Mouse (Mus musculus) forebrain, embryonic 10.5 days (tissue): ENCODE measurements at regions not wholly inside any gene's neighbourhood (a gene's known extent, or its start where the extent isn't known, plus 50 kb on each side); places are given as distances from the start of the nearest gene placed in this dataset.

Source experiments
- DNase-seq: peaks from one replicate; pipeline ENCODE4 v3.0.0-alpha.2; 2017; ENCODE audit warnings: low spot score; ENCODE audit errors: extremely low spot score
- H3K27ac ChIP-seq: fragments of 300-500 bp; sonication (generic); 2 replicates; pipeline ENCODE4 v1.5.1; 2016; ENCODE audit warnings: mild to moderate bottlenecking
- H3K27me3 ChIP-seq: fragments of 300-500 bp; sonication (generic); 2 replicates; pipeline ENCODE4 v1.6.1; 2016; ENCODE audit warnings: mild to moderate bottlenecking; ENCODE audit not compliant: poor library complexity, severe bottlenecking
- H3K36me3 ChIP-seq: fragments of 300-500 bp; sonication (generic); replicated peaks from 2 replicates; pipeline ENCODE4 v1.6.1; 2016; ENCODE audit warnings: mild to moderate bottlenecking, moderate library complexity
- H3K4me1 ChIP-seq: fragments of 300-500 bp; sonication (generic); 2 replicates; pipeline ENCODE4 v1.6.1; 2016
- H3K4me3 ChIP-seq: fragments of 300-500 bp; sonication (generic); 2 replicates; pipeline ENCODE4 v1.5.1; 2016; ENCODE audit warnings: mild to moderate bottlenecking, moderate library complexity
- H3K9me3 ChIP-seq: fragments of 300-500 bp; sonication (generic); 2 replicates; pipeline ENCODE4 v1.6.1; 2016; ENCODE audit warnings: mild to moderate bottlenecking, moderate library complexity
- WGBS: fragments of 180-500 bp; shearing (Covaris S2); methylation state at CpG from one replicate; pipeline ENCODE4 v1.1.7; 2016; 5-methylcytosine and 5-hydroxymethylcytosine counted together

GRCm38 (mm10) chr6:140148138-140148537 is 106.9 kb upstream of the Plcz1 start:
- H3K4me3 ChIP-seq, result no peak overlapping the region
- no peak for DNase-seq
- H3K27me3 ChIP-seq, result no peaks in the 10 kb centered on the region
- WGBS, result 55% methylated on average over 3 of the region's 3 CpGs
- no peaks in the 10 kb centered on the region for H3K9me3 ChIP-seq
- H3K4me1 ChIP-seq, result peaks cover 7% of the 10 kb centered on the region
- no peak overlapping the region for H3K27ac ChIP-seq
- H3K36me3 ChIP-seq, result no peaks in the 10 kb centered on the region

- 82% methylated on average over 6 of the region's 6 CpGs for WGBS
- Histone ChIP-seq H3K27ac (no peak overlapping the region), H3K4me1 (peaks cover 7% of the 10 kb centered on the region), H3K9me3 (no peaks in the 10 kb centered on the region), H3K27me3 (no peaks in the 10 kb centered on the region), H3K36me3 (no peaks in the 10 kb centered on the region), H3K4me3 (no peak overlapping the region)
- DNase-seq, result no peak
These were observed 106.5 kb upstream of the Plcz1 start for GRCm38 (mm10) chr6:140147711-140148110.

- Histone ChIP-seq H3K36me3 (no peaks in the 10 kb centered on the region), H3K27ac (no peak overlapping the region), H3K9me3 (no peaks in the 10 kb centered on the region), H3K4me1 (no peaks in the 10 kb centered on the region), H3K4me3 (no peak overlapping the region), H3K27me3 (no peaks in the 10 kb centered on the region)
- no peak for DNase-seq
- 85% methylated on average over 8 of the region's 8 CpGs for WGBS
These were observed 92.5 kb upstream of the Plcz1 start for GRCm38 (mm10) chr6:140133734-140134133.

- Histone ChIP-seq H3K27ac (no peak overlapping the region), H3K27me3 (no peaks in the 10 kb centered on the region), H3K36me3 (no peaks in the 10 kb centered on the region), H3K4me3 (no peak overlapping the region), H3K4me1 (no peaks in the 10 kb centered on the region), H3K9me3 (peaks cover 13% of the 10 kb centered on the region; the same call in 1 of the 2 replicates)
- no peak for DNase-seq
- WGBS, result 93% methylated on average over 7 of the region's 7 CpGs
These were observed 85.4 kb upstream of the Plcz1 start for GRCm38 (mm10) chr6:140126645-140127044.

GRCm38 (mm10) chr6:140114024-140114423 is 72.8 kb upstream of the Plcz1 start:
- WGBS, result 89% methylated on average over 2 of the region's 2 CpGs
- H3K4me3 ChIP-seq, result no peak overlapping the region
- no peaks in the 10 kb centered on the region for H3K36me3 ChIP-seq
- no peaks in the 10 kb centered on the region for H3K4me1 ChIP-seq
- no peak overlapping the region for H3K27ac ChIP-seq
- DNase-seq, result no peak
- H3K9me3 ChIP-seq, result no peaks in the 10 kb centered on the region
- no peaks in the 10 kb centered on the region for H3K27me3 ChIP-seq

- WGBS, result 95% methylated on average over 10 of the region's 10 CpGs
- Histone ChIP-seq H3K27ac (no peak overlapping the region), H3K36me3 (no peaks in the 10 kb centered on the region), H3K9me3 (no peaks in the 10 kb centered on the region), H3K4me1 (no peaks in the 10 kb centered on the region), H3K4me3 (no peak overlapping the region), H3K27me3 (no peaks in the 10 kb centered on the region)
- DNase-seq, result no peak
These were observed 70.8 kb upstream of the Plcz1 start for GRCm38 (mm10) chr6:140112054-140112453.

- no peaks in the 10 kb centered on the region for H3K9me3 ChIP-seq
- H3K27ac ChIP-seq, result no peak overlapping the region
- H3K27me3 ChIP-seq, result no peaks in the 10 kb centered on the region
- 76% methylated on average over 8 of the region's 8 CpGs for WGBS
- H3K4me1 ChIP-seq, result no peaks in the 10 kb centered on the region
- no peak overlapping the region for H3K4me3 ChIP-seq
- no peaks in the 10 kb centered on the region for H3K36me3 ChIP-seq
- no peak for DNase-seq
These were observed 66.8 kb upstream of the Plcz1 start for GRCm38 (mm10) chr6:140108083-140108482.

GRCm38 (mm10) chr6:140107628-140108027 is 66.4 kb upstream of the Plcz1 start:
- Histone ChIP-seq H3K27me3 (no peaks in the 10 kb centered on the region), H3K4me1 (no peaks in the 10 kb centered on the region), H3K27ac (no peak overlapping the region), H3K4me3 (no peak overlapping the region), H3K36me3 (no peaks in the 10 kb centered on the region), H3K9me3 (no peaks in the 10 kb centered on the region)
- no peak for DNase-seq
- 88% methylated on average over 16 of the region's 16 CpGs for WGBS

GRCm38 (mm10) chr6:140106141-140106540 is 64.9 kb upstream of the Plcz1 start:
- Histone ChIP-seq H3K27ac (no peak overlapping the region), H3K27me3 (no peaks in the 10 kb centered on the region), H3K36me3 (no peaks in the 10 kb centered on the region), H3K9me3 (no peaks in the 10 kb centered on the region), H3K4me3 (no peak overlapping the region), H3K4me1 (no peaks in the 10 kb centered on the region)
- 93% methylated on average over 5 of the region's 5 CpGs for WGBS
- no peak for DNase-seq

GRCm38 (mm10) chr6:140102043-140102442 is 60.8 kb upstream of the Plcz1 start:
- Histone ChIP-seq H3K27me3 (no peaks in the 10 kb centered on the region), H3K9me3 (no peaks in the 10 kb centered on the region), H3K36me3 (no peaks in the 10 kb centered on the region), H3K4me3 (no peak overlapping the region), H3K27ac (no peak overlapping the region), H3K4me1 (no peaks in the 10 kb centered on the region)
- no peak for DNase-seq
- WGBS, result 92% methylated on average over 6 of the region's 6 CpGs

- H3K36me3 ChIP-seq, result no peaks in the 10 kb centered on the region
- WGBS, result 90% methylated on average over 10 of the region's 10 CpGs
- no peaks in the 10 kb centered on the region for H3K27me3 ChIP-seq
- no peaks in the 10 kb centered on the region for H3K9me3 ChIP-seq
- no peak overlapping the region for H3K4me3 ChIP-seq
- H3K4me1 ChIP-seq, result peaks cover 10% of the 10 kb centered on the region; the same call in 1 of the 2 replicates
- no peak overlapping the region for H3K27ac ChIP-seq
- DNase-seq, result no peak
These were observed 54.2 kb upstream of the Plcz1 start for GRCm38 (mm10) chr6:140095416-140095815.
